Mouse (Mus musculus): ENCODE results near the gene Uhrf2. TPM values are rescaled to one million over a fixed set of nuclear protein-coding genes. Genes with fewer than 3 reads are reported as not detected.

The Uhrf2 gene
- polyA plus RNA-seq, 1 experiment from 2014 or later = 77.6 TPM

- Histone ChIP-seq H3K27ac (no peak overlapping the region), H3K36me3 (no peaks in the 10 kb centered on the region), H3K4me1 (peaks cover 31% of the 10 kb centered on the region), H3K9me3 (no peaks in the 10 kb centered on the region), H3K9ac (no peak overlapping the region), H3K4me3 (no peak overlapping the region), H3K4me2 (no peak overlapping the region), H3K27me3 (no peaks in the 10 kb centered on the region)
- 44% methylated on average over 6 of the region's 6 CpGs for WGBS
- ATAC-seq (ENCODE audit: insufficient number of reproducible peaks, insufficient read depth, low FRiP score, low TSS enrichment, low read depth) = no peak
Measured at GRCm38 (mm10) chr19:30109122-30109521, 78.8 kb downstream of the Uhrf2 start.

- 93% methylated on average over 3 of the region's 3 CpGs for WGBS
- Histone ChIP-seq H3K36me3 (no peaks in the 10 kb centered on the region), H3K27ac (no peak overlapping the region), H3K27me3 (no peaks in the 10 kb centered on the region), H3K4me2 (no peak overlapping the region), H3K9me3 (no peaks in the 10 kb centered on the region), H3K4me3 (no peak overlapping the region), H3K4me1 (peaks cover 36% of the 10 kb centered on the region), H3K9ac (no peak overlapping the region)
- no peak for ATAC-seq (ENCODE audit: insufficient number of reproducible peaks, insufficient read depth, low FRiP score, low TSS enrichment, low read depth)
Measured at GRCm38 (mm10) chr19:30111421-30111820, 81.1 kb downstream of the Uhrf2 start.

GRCm38 (mm10) chr19:30112961-30113688 is 82.8 kb downstream of the Uhrf2 start:
- H3K4me2 ChIP-seq = no peak overlapping the region
- H3K27ac ChIP-seq = no peak overlapping the region
- peaks cover 32% of the 10 kb centered on the region for H3K4me1 ChIP-seq
- no peak for ATAC-seq (ENCODE audit: insufficient number of reproducible peaks, insufficient read depth, low FRiP score, low TSS enrichment, low read depth)
- H3K9ac ChIP-seq = no peak overlapping the region
- 79% methylated on average over 16 of the region's 16 CpGs for WGBS
- H3K4me3 ChIP-seq = no peak overlapping the region
- no peaks in the 10 kb centered on the region for H3K36me3 ChIP-seq
- no peaks in the 10 kb centered on the region for H3K9me3 ChIP-seq
- H3K27me3 ChIP-seq = no peaks in the 10 kb centered on the region

GRCm38 (mm10) chr19:30114919-30115441 is 84.7 kb downstream of the Uhrf2 start:
- ATAC-seq (ENCODE audit: insufficient number of reproducible peaks, insufficient read depth, low FRiP score, low TSS enrichment, low read depth) = no peak

GRCm38 (mm10) chr19:30115606-30116005 is 85.3 kb downstream of the Uhrf2 start:
- H3K9ac ChIP-seq = no peak overlapping the region
- no peaks in the 10 kb centered on the region for H3K27me3 ChIP-seq
- H3K4me2 ChIP-seq = no peak overlapping the region
- H3K4me3 ChIP-seq = no peak overlapping the region
- no peak overlapping the region for H3K27ac ChIP-seq
- no peaks in the 10 kb centered on the region for H3K9me3 ChIP-seq
- no peaks in the 10 kb centered on the region for H3K36me3 ChIP-seq
- 82% methylated on average over 5 of the region's 5 CpGs for WGBS
- no peak for ATAC-seq (ENCODE audit: insufficient number of reproducible peaks, insufficient read depth, low FRiP score, low TSS enrichment, low read depth)
- peaks cover 38% of the 10 kb centered on the region for H3K4me1 ChIP-seq

More at GRCm38 (mm10) chr19:30114919-30115441, 84.7 kb downstream of the Uhrf2 start:
- H3K9ac ChIP-seq = peak overlapping the region; percentile 44; the same call in 1 of the 2 replicates
- H3K27ac ChIP-seq = no peak overlapping the region
- H3K4me2 ChIP-seq = peak overlapping the region; percentile 33
- no peak overlapping the region for H3K4me3 ChIP-seq
- H3K27me3 ChIP-seq = no peaks in the 10 kb centered on the region
- peaks cover 37% of the 10 kb centered on the region for H3K4me1 ChIP-seq
- H3K36me3 ChIP-seq = no peaks in the 10 kb centered on the region
- WGBS = 44% methylated on average over 14 of the region's 14 CpGs
- no peaks in the 10 kb centered on the region for H3K9me3 ChIP-seq

- Histone ChIP-seq H3K4me3 (no peak overlapping the region), H3K4me2 (no peak overlapping the region), H3K9me3 (no peaks in the 10 kb centered on the region), H3K4me1 (peaks cover 33% of the 10 kb centered on the region), H3K36me3 (no peaks in the 10 kb centered on the region), H3K27me3 (no peaks in the 10 kb centered on the region), H3K9ac (no peak overlapping the region), H3K27ac (no peak overlapping the region)
- no peak for ATAC-seq (ENCODE audit: insufficient number of reproducible peaks, insufficient read depth, low FRiP score, low TSS enrichment, low read depth)
- WGBS = 52% methylated on average over 4 of the region's 4 CpGs
Measured at GRCm38 (mm10) chr19:30117241-30117640, 86.9 kb downstream of the Uhrf2 start.

GRCm38 (mm10) chr19:30117775-30118174 is 87.5 kb downstream of the Uhrf2 start:
- no peak for ATAC-seq (ENCODE audit: insufficient number of reproducible peaks, insufficient read depth, low FRiP score, low TSS enrichment, low read depth)
- H3K4me1 ChIP-seq = peaks cover 28% of the 10 kb centered on the region

GRCm38 (mm10) chr19:30118344-30119312 is 88.3 kb downstream of the Uhrf2 start:
- Histone ChIP-seq H3K9ac (no peak overlapping the region), H3K27me3 (no peaks in the 10 kb centered on the region), H3K9me3 (no peaks in the 10 kb centered on the region), H3K27ac (no peak overlapping the region), H3K36me3 (no peaks in the 10 kb centered on the region), H3K4me2 (no peak overlapping the region), H3K4me1 (peaks cover 28% of the 10 kb centered on the region), H3K4me3 (no peak overlapping the region)
- 72% methylated on average over 17 of the region's 17 CpGs for WGBS
- ATAC-seq (ENCODE audit: insufficient number of reproducible peaks, insufficient read depth, low FRiP score, low TSS enrichment, low read depth) = no peak

More at GRCm38 (mm10) chr19:30117775-30118174, 87.5 kb downstream of the Uhrf2 start:
- no peaks in the 10 kb centered on the region for H3K9me3 ChIP-seq
- H3K27me3 ChIP-seq = no peaks in the 10 kb centered on the region
- no peak overlapping the region for H3K4me2 ChIP-seq
- no peaks in the 10 kb centered on the region for H3K36me3 ChIP-seq
- H3K4me3 ChIP-seq = no peak overlapping the region
- no peak overlapping the region for H3K9ac ChIP-seq
- H3K27ac ChIP-seq = 0 out of 2 replicates have a peak overlapping the region, but pooled peaks have one; percentile 2
- 60% methylated on average over 9 of the region's 9 CpGs for WGBS

- H3K4me1 ChIP-seq = 0 out of 2 replicates have a peak, but pooled peaks cover 4% of the 10 kb centered on the region
- no peak overlapping the region for H3K4me3 ChIP-seq
- no peaks in the 10 kb centered on the region for H3K27me3 ChIP-seq
- no peaks in the 10 kb centered on the region for H3K36me3 ChIP-seq
- WGBS = 82% methylated on average over 7 of the region's 7 CpGs
- no peak overlapping the region for H3K27ac ChIP-seq
- H3K9me3 ChIP-seq = no peaks in the 10 kb centered on the region
- no peak for ATAC-seq (ENCODE audit: insufficient number of reproducible peaks, insufficient read depth, low FRiP score, low TSS enrichment, low read depth)
- H3K4me2 ChIP-seq = no peak overlapping the region
- no peak overlapping the region for H3K9ac ChIP-seq
Measured at GRCm38 (mm10) chr19:30124999-30125669, 94.8 kb downstream of the Uhrf2 start.

- 90% methylated on average over 7 of the region's 7 CpGs for WGBS
- H3K9ac ChIP-seq = no peak overlapping the region
- H3K27ac ChIP-seq = no peak overlapping the region
- H3K4me2 ChIP-seq = no peak overlapping the region
- H3K9me3 ChIP-seq = no peaks in the 10 kb centered on the region
- ATAC-seq (ENCODE audit: insufficient number of reproducible peaks, insufficient read depth, low FRiP score, low TSS enrichment, low read depth) = no peak
- H3K4me1 ChIP-seq = 0 out of 2 replicates have a peak, but pooled peaks cover 4% of the 10 kb centered on the region
- no peak overlapping the region for H3K4me3 ChIP-seq
- no peaks in the 10 kb centered on the region for H3K36me3 ChIP-seq
- no peaks in the 10 kb centered on the region for H3K27me3 ChIP-seq
Measured at GRCm38 (mm10) chr19:30125670-30126059, 95.4 kb downstream of the Uhrf2 start.

GRCm38 (mm10) chr19:30128177-30128576 is 97.9 kb downstream of the Uhrf2 start:
- Histone ChIP-seq H3K27ac (no peak overlapping the region), H3K9me3 (no peaks in the 10 kb centered on the region), H3K4me1 (0 out of 2 replicates have a peak, but pooled peaks cover 4% of the 10 kb centered on the region), H3K4me2 (no peak overlapping the region), H3K9ac (no peak overlapping the region), H3K4me3 (no peak overlapping the region), H3K36me3 (no peaks in the 10 kb centered on the region), H3K27me3 (no peaks in the 10 kb centered on the region)
- no peak for ATAC-seq (ENCODE audit: insufficient number of reproducible peaks, insufficient read depth, low FRiP score, low TSS enrichment, low read depth)
- 72% methylated on average over 4 of the region's 4 CpGs for WGBS
